Mouse (Mus musculus) C2C12 (cell line): ENCODE measurements around the gene Asb15.

ENCODE experiments used
- CEBPB ChIP-seq: IDR thresholded peaks from one replicate; pipeline ENCODE4 v1.6.1; 2011; ENCODE audit warnings: low read depth, mild to moderate bottlenecking, control low read depth, moderate library complexity
- CTCF ChIP-seq: IDR thresholded peaks from one replicate; pipeline ENCODE4 v1.5.1; 2011; ENCODE audit not compliant: control insufficient read depth, insufficient read depth, insufficient read length
- MAX ChIP-seq: IDR thresholded peaks from one replicate; pipeline ENCODE4 v1.6.1; 2011; ENCODE audit warnings: mild to moderate bottlenecking, control low read depth

DNA sequence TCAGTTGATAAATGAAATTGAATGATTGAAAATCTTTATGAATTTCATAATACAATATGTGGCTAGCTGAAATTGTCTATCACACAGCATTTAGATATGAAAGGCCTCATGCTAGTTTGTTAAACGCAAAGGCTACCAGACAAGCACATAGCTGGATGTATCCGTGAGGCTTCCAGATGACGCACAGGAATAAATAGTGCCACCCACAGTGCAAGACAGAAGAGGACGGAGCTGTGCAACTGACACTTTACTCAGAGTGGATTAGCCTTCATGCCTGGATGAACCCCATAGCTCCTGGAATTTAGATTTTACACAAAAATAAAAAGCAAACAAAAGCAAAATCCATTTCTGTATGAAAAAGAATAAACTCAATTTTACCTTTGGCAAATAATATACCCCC lies 86.0 kb downstream of the Asb15 start:
- TF ChIP-seq CTCF: no peak
- no peak for TF ChIP-seq MAX
- TF ChIP-seq CEBPB: no peak
